Mouse (Mus musculus) heart, postnatal 0 days (tissue): Measurements from ENCODE around the gene Spdye4c.

Experiments
- CTCF ChIP-seq: IDR thresholded peaks from 2 replicates; pipeline ENCODE4 v1.5.1; 2016; ENCODE audit warnings: antibody characterized with exemption, control low read depth, low read depth
- EP300 ChIP-seq: IDR thresholded peaks from 2 replicates; pipeline ENCODE4 v1.6.1; 2016; ENCODE audit warnings: antibody characterized with exemption, low read depth

GRCm38 (mm10) chr2:128549963-128550362, 41.0 kb upstream of the Spdye4c start:
- no peak for TF ChIP-seq CTCF
- TF ChIP-seq EP300: no peak
